Mouse (Mus musculus) bone marrow, adult 2 months (tissue): ENCODE measurements at regions not wholly inside any gene's neighbourhood (a gene's known extent, or its start where the extent isn't known, plus 50 kb on each side); places are given as distances from the start of the nearest gene placed in this dataset.

ENCODE experiments used
- CTCF ChIP-seq: fragments of 200-500 bp; IDR thresholded peaks from 2 replicates; pipeline ENCODE4 v1.5.1; 2011; ENCODE audit warnings: low read length, control low read depth; ENCODE audit not compliant: control insufficient read depth, insufficient read depth
- POLR2A ChIP-seq: fragments of 200-500 bp; IDR thresholded peaks from 2 replicates; pipeline ENCODE4 v1.6.1; 2011; ENCODE audit warnings: low read depth, mild to moderate bottlenecking, control low read depth, low read length, borderline replicate concordance; ENCODE audit not compliant: control insufficient read depth

DNA sequence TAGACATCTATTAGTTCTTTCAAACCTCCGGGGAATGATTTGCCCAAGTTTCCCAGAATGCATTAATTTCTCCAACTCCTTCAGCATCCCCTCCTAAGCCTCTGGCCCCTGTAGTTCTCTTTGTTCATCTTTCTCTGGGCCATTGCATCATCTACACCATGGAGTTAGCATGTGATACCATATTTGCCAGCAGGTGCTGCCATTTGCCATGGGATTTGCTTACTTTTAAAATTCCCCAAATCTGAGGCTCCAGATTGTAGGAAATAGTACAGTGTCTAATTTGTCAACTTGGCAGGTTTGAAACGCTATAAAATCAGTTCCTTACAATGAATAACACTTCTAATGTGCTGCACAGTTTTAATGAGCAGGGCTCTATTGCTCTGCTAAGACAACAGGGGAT is 98.7 kb upstream of the Gm6657 start:
- TF ChIP-seq CTCF (no peak), POLR2A (no peak)
